Mouse (Mus musculus) embryonic facial prominence, embryonic 10.5 days (tissue): ENCODE measurements around the gene Fam47e. TPM values are rescaled to one million over a fixed set of nuclear protein-coding genes. Genes with fewer than 3 reads are reported as not detected.

Source experiments
- DNase-seq: peaks from one replicate; pipeline ENCODE4 v3.0.0-alpha.2; 2017; ENCODE audit warnings: low spot score
- H3K27ac ChIP-seq: fragments of 300-500 bp; sonication (generic); replicated peaks from 2 replicates; pipeline ENCODE4 v1.5.1; 2016; ENCODE audit warnings: mild to moderate bottlenecking
- H3K27me3 ChIP-seq: fragments of 300-500 bp; sonication (generic); replicated peaks from 2 replicates; pipeline ENCODE4 v1.6.1; 2016; ENCODE audit warnings: low read depth, mild to moderate bottlenecking; ENCODE audit not compliant: poor library complexity, severe bottlenecking
- H3K36me3 ChIP-seq: fragments of 300-500 bp; sonication (generic); replicated peaks from 2 replicates; pipeline ENCODE4 v1.6.1; 2016; ENCODE audit warnings: mild to moderate bottlenecking, moderate library complexity
- H3K4me1 ChIP-seq: fragments of 300-500 bp; sonication (generic); 2 replicates; pipeline ENCODE4 v1.6.1; 2016
- H3K4me3 ChIP-seq: fragments of 300-500 bp; sonication (generic); 2 replicates; pipeline ENCODE4 v1.5.1; 2016; ENCODE audit warnings: mild to moderate bottlenecking, moderate library complexity
- H3K9me3 ChIP-seq: fragments of 300-500 bp; sonication (generic); 2 replicates; pipeline ENCODE4 v1.6.1; 2016; ENCODE audit warnings: mild to moderate bottlenecking
- WGBS: fragments of 180-500 bp; shearing (Covaris S2); methylation state at CpG from one replicate; pipeline ENCODE4 v1.1.7; 2016; 5-methylcytosine and 5-hydroxymethylcytosine counted together
- polyA plus RNA-seq: library from polyadenylated mRNA; unstranded; fragments of >200 nt; fragmentation: Nextera tagmentation; extraction: Ambion mirVana; gene quantifications from 2 replicates; pipeline ENCODE4 v1.2.1, GENCODE M21; 2016

Fam47e gene
- polyA plus RNA-seq, 1 experiment from 2014 or later, result not detected

DNA sequence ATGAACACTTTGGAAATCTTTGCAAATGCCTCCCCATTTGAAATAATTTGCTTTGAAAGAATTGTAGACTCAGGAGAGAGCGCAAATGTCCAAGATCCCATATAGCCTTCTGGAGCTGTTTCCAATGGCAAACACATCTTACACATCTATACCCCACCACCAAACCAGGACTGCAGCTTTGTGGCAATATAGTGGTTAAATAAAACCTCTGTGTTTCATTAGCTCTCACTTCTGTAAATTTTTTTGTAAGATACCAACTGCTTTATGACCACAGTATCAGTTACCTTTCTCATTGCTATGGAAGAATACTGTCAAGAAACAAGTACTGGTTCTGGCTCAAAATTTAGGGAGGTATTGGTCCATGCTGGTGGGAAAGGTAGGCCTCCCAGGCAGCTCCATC lies 1.0 kb downstream of the Fam47e start:
- Histone ChIP-seq H3K4me3 (no peak overlapping the region), H3K4me1 (0 out of 2 replicates have a peak, but pooled peaks cover 4% of the 10 kb centered on the region), H3K27me3 (no peaks in the 10 kb centered on the region), H3K27ac (no peak overlapping the region), H3K9me3 (no peaks in the 10 kb centered on the region), H3K36me3 (no peaks in the 10 kb centered on the region)
- DNase-seq, result no peak
- 92% methylated on average over 1 of the region's 1 CpGs for whole genome bisulfite sequencing

DNA sequence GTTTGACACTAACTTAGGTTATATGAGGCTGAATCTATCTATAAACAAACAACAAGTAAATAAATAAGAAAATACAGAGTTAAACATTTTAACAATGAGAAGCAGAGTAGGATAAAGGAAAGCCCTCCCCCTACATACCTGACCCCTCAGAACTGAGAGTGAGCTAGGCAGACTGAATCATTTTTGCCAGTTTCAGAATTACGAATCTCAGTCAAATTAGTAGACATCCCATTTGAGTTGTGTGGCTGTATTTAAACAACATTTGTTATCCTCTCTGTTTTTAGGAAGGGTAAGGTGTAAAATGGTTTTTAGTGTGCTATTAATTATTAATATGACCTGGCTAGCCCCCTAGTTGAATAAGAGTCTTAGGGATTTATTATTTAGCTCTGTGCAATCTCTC lies 2.6 kb downstream of the Fam47e start:
- no peak for DNase-seq
- Histone ChIP-seq H3K4me3 (no peak overlapping the region), H3K27ac (no peak overlapping the region), H3K36me3 (no peaks in the 10 kb centered on the region), H3K9me3 (no peaks in the 10 kb centered on the region), H3K4me1 (0 out of 2 replicates have a peak, but pooled peaks cover 4% of the 10 kb centered on the region), H3K27me3 (no peaks in the 10 kb centered on the region)
- 85% methylated on average over 1 of the region's 1 CpGs for WGBS

DNA sequence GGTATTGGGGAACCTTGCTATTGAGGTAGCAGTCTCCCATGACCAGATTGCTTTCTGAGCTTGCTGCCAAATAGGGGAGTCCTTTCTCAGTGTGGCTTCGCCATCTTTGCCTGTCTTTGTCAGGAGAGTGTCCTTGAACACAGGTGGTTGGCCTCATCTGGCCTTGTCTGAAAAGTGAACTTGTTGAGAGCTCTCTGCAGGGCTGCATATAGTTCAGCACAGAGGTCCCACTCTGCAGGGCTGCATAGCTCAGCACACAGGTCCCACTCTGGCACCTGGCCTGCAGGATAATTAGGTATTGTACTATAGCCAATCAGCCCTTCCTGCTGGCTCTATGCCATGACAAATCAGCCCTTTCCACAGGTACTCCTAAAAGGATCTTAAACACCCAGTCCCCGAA lies 5.3 kb downstream of the Fam47e start:
- WGBS, result 80% methylated on average over 2 of the region's 2 CpGs
- H3K4me3 ChIP-seq, result no peak overlapping the region
- no peaks in the 10 kb centered on the region for H3K36me3 ChIP-seq
- no peak overlapping the region for H3K27ac ChIP-seq
- no peaks in the 10 kb centered on the region for H3K4me1 ChIP-seq
- no peak for DNase-seq
- no peaks in the 10 kb centered on the region for H3K9me3 ChIP-seq
- H3K27me3 ChIP-seq, result no peaks in the 10 kb centered on the region

DNA sequence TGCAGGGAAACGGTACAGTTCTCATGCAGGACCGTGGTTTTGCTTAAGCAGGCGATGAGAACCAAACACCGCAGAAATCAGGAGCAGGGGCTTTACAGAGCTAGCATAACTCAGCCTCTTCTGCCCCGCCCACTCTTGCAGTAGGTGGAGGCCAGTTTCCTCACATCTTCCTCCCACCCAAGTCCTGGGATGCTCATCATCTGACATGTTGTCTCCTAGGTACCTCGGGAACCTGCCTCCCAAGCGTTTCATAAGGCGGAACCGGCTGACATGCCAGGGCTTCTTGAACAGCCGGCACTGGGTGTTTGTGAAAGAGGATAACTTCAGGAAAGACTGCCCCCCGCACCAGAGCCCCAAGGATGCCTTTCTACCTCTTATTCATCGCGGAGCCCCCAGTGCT lies 7.1 kb downstream of the Fam47e start:
- no peaks in the 10 kb centered on the region for H3K27me3 ChIP-seq
- DNase-seq, result no peak
- 83% methylated on average over 13 of the region's 13 CpGs for WGBS
- no peaks in the 10 kb centered on the region for H3K36me3 ChIP-seq
- no peak overlapping the region for H3K27ac ChIP-seq
- H3K9me3 ChIP-seq, result no peaks in the 10 kb centered on the region
- no peaks in the 10 kb centered on the region for H3K4me1 ChIP-seq
- no peak overlapping the region for H3K4me3 ChIP-seq

DNA sequence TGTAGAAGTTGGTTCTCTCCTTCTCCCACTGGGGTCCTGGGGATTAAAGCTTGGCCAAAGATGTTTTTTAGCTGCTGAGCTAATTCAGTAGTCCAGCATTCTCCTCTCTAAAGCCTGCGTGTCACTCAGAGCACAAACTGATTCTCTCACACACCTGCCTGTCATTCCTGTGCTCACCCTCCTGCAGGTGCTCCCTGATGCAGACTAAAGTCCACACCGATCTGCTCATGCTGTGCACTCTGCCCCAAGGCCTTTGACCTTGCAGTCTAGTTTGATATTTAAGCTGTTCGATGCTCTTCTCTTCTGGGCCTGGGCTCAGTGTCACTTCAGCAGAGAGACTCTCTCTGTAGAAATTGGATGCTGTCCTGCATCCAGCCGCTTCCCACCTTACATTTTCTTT lies 16.4 kb downstream of the Fam47e start:
- 81% methylated on average over 4 of the region's 4 CpGs for WGBS

DNA sequence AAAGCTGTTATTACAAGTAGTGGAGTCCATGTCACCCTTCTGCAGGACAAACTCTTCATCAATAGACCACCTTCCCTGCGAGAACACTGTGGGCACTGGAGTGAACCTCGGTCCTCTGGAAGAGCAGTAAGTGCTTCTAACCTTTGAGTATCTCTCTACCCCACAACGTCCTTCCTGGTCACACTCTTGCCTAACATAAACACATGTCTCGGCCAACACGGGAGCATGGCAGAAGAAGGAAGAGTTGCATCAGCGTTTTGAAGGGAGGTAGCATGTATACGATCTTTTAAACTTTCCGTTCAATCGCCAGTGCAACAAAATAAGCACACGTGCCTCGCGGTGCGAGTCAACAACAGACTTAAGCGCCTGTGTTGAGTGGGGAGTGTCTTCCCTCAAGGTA lies 24.7 kb downstream of the Fam47e start:
- Histone ChIP-seq H3K4me3 (no peak overlapping the region), H3K27me3 (no peaks in the 10 kb centered on the region), H3K4me1 (no peaks in the 10 kb centered on the region), H3K9me3 (no peaks in the 10 kb centered on the region), H3K27ac (no peak overlapping the region), H3K36me3 (no peaks in the 10 kb centered on the region)
- 89% methylated on average over 14 of the region's 14 CpGs for WGBS
- no peak for DNase-seq

More for the DNA sequence above, 16.4 kb downstream of the Fam47e start:
- Histone ChIP-seq H3K9me3 (no peaks in the 10 kb centered on the region), H3K27ac (no peak overlapping the region), H3K4me3 (no peak overlapping the region), H3K4me1 (no peaks in the 10 kb centered on the region), H3K27me3 (no peaks in the 10 kb centered on the region), H3K36me3 (no peaks in the 10 kb centered on the region)
- DNase-seq, result no peak

DNA sequence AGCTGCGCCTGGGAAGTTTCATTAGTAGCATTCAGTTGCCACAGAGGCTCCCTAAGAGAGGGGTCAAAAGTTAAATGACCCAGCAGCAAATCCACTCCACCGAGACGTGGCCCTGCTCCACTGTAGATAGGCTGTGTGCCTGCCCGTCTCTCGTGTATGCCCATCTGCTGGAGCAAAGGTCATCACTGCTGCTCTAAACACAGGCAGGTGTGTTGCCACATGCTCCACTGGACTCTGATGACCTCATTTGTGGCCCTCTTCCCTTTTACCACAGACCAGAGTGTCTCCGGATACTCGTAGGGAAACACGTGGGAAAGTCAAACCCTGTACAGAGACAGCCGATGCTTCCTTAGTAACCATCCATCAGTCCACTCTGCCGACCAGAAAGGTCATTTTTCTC lies 31.1 kb downstream of the Fam47e start:
- no peak for DNase-seq
- Histone ChIP-seq H3K27ac (no peak overlapping the region), H3K36me3 (no peaks in the 10 kb centered on the region), H3K27me3 (no peaks in the 10 kb centered on the region), H3K9me3 (no peaks in the 10 kb centered on the region), H3K4me3 (no peak overlapping the region), H3K4me1 (no peaks in the 10 kb centered on the region)
- WGBS, result 55% methylated on average over 10 of the region's 10 CpGs

DNA sequence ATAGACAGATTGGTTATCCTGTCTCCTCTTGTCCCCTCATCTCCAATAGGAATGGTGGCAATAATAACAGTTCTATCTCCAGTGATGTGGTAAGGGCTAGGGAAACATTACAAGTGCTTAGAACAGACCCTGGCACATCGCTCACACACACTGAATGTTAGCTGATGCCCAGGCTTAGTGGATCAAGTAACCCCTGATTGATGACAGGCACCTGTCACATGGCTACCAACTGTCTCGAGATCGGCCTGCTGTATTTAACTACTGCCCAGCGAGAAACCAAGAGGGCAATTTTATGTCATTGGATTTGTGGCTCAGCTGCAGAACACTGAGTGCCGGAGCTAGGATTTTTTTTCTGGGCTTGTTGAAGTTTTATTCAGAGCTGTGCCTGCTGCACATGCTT lies 40.2 kb downstream of the Fam47e start:
- H3K36me3 ChIP-seq, result no peaks in the 10 kb centered on the region
- no peak overlapping the region for H3K4me3 ChIP-seq
- H3K27ac ChIP-seq, result no peak overlapping the region
- DNase-seq, result no peak
- H3K9me3 ChIP-seq, result no peaks in the 10 kb centered on the region
- no peaks in the 10 kb centered on the region for H3K27me3 ChIP-seq
- no peaks in the 10 kb centered on the region for H3K4me1 ChIP-seq
- 88% methylated on average over 5 of the region's 5 CpGs for WGBS

DNA sequence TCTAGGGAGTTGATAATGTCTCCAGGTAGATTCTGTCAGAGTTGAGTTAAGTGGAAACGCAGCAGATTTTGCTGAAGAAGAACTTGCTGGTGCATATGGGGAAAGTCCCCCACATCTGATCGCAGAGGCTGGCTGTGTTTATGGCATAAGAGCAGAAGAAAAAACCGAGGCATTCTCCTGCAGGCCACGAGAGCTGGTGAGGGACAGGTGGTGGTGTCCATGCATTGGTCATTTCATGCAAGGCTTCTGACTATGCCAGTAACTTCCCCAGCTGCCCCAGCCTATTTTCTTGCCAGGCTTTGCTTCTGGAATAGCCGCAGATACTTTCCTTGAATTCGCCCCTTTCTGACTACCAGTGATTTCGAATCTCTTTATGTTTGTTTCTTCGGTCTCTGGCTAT lies 42.0 kb downstream of the Fam47e start:
- Histone ChIP-seq H3K36me3 (no peaks in the 10 kb centered on the region), H3K9me3 (no peaks in the 10 kb centered on the region), H3K27ac (no peak overlapping the region), H3K27me3 (peaks cover 8% of the 10 kb centered on the region), H3K4me3 (no peak overlapping the region), H3K4me1 (no peaks in the 10 kb centered on the region)
- no peak for DNase-seq
- WGBS, result 94% methylated on average over 8 of the region's 8 CpGs

DNA sequence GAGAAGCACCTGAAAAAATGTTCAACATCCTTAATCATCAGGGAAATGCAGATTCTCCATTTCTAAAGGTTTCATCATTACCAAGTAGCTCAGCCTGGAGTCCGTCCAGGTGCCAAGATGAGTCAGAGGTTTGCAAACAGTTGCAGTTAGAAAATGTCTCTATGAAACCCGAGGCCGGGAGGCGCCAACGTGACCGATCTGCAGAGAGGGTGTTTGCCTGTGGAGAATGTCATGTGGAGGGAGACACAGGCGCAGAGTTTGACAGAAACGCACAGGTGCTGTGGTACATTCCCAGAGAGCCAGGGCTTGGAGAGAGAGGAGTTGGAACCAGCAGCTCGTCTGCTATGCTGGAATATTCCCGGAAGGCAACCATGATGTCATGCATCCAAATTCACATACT lies 44.2 kb downstream of the Fam47e start:
- H3K27ac ChIP-seq, result no peak overlapping the region
- no peaks in the 10 kb centered on the region for H3K9me3 ChIP-seq
- peaks cover 15% of the 10 kb centered on the region for H3K27me3 ChIP-seq
- DNase-seq, result no peak
- H3K4me3 ChIP-seq, result no peak overlapping the region
- peaks cover 12% of the 10 kb centered on the region; the same call in 1 of the 2 replicates for H3K4me1 ChIP-seq
- no peaks in the 10 kb centered on the region for H3K36me3 ChIP-seq
- 82% methylated on average over 10 of the region's 10 CpGs for WGBS

DNA sequence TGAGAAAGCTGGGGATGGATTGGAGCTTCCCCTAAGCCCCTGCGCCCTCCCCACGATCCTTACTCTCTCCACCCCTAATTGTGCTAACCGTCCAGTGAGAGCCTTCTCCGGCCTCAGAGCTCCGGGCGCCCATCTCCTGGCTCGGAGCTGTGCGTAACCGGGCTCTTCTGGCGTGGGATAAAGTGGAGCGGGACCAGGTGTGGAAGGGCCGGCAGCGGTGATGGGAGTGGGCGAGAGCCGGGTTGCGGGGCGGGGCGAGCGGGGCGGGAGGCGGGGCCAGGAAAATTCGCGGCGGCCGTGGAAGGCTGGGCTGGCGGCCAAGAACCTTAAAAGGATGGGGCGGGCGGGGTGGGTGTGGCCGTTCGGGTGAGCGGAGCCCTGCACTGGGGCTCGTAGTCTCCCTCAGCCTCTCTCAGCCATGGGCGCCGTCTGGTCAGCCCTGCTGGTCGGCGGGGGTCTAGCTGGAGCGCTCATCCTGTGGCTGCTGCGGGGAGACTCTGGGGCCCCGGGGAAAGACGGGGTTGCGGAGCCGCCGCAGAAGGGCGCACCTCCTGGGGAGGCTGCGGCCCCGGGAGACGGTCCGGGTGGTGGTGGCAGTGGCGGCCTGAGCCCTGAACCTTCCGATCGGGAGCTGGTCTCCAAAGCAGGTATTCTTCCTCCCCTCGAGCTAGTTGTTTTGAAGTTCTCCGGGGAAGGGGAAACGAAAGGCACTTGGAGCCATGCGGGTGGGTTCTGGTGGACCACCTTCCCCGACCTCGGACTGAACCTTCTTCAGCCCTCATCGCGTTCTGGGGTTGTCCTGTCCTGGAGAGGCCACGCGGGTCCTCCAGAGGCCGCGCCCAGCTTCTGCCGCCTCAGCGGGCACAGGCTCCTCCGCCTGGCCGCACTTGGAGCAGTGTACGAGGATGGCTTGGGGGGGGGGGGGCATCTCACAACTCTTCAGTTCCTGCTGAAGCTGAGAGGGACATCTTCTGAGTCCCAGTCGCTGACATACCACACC lies 48.1 kb downstream of the Fam47e start, which contains the start of gene Stbd1:
Stbd1 (plus strand) TSS at position 351 of the 1,000 bp plus-strand sequence.
- under 1% methylated on average over 69 of the region's 69 CpGs for WGBS
- DNase-seq, result peak; percentile 90
- Histone ChIP-seq H3K9me3 (no peaks in the 10 kb centered on the region), H3K27ac (peak within 1 kb of the TSS; percentile 86), H3K4me1 (peaks cover 12% of the 10 kb centered on the region; the same call in 1 of the 2 replicates), H3K4me3 (peak within 1 kb of the TSS; percentile 79), H3K36me3 (no peaks in the 10 kb centered on the region), H3K27me3 (peaks cover 28% of the 10 kb centered on the region)

DNA sequence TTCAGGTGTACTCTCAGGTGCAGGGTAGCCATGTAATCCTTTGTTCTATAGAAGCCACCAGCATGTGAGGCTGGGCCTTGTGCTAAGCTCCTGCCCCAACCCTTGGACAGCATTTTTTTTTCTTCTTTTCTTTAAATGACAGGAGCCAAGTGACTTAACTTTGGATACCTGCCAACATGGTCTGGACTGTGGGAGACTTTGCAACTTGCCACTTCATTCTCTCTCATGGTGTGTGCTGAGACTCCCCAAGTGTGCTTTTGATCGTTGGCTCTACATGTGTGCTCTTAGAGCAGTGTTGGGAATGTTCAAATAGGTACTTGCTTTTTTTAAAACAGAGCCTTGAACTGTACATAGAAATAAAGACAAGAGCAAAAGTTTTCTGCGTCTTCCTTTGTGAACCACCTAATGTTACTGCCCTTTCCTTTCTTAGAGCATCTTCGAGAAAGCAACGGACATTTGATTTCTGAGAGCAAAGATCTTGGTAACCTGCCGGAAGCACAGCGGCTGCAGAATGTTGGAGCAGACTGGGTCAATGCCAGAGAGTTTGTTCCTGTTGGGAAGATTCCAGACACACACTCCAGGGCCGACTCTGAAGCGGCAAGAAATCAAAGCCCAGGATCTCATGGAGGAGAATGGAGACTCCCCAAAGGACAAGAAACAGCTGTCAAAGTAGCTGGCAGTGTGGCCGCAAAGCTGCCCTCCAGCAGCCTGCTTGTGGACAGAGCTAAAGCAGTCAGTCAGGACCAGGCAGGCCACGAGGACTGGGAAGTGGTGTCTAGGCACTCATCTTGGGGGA lies 49.8 kb downstream of the Fam47e start:
- Histone ChIP-seq H3K4me1 (peaks cover 12% of the 10 kb centered on the region; the same call in 1 of the 2 replicates), H3K36me3 (no peaks in the 10 kb centered on the region), H3K27ac (no peak overlapping the region), H3K4me3 (no peak overlapping the region), H3K27me3 (peaks cover 28% of the 10 kb centered on the region), H3K9me3 (no peaks in the 10 kb centered on the region)
- WGBS, result 86% methylated on average over 10 of the region's 10 CpGs
- DNase-seq, result no peak
